Mouse (Mus musculus) midbrain, embryonic 16.5 days (tissue): Measurements from ENCODE around the gene Mpeg1. TPM values are rescaled to one million over a fixed set of nuclear protein-coding genes. Genes with fewer than 3 reads are reported as not detected.

Experiments
- ATAC-seq: fragments of 200-750 bp; cut with Nextera tagmentation; 2 replicates; pipeline ENCODE4 v1.8.0; 2017; ENCODE audit warnings: moderate TSS enrichment
- H3K27ac ChIP-seq: fragments of 300-500 bp; sonication (generic); 2 replicates; pipeline ENCODE4 v1.5.1; 2014; ENCODE audit warnings: mild to moderate bottlenecking, low read length, mixed read lengths
- H3K27me3 ChIP-seq: fragments of 300-500 bp; sonication (generic); 2 replicates; pipeline ENCODE4 v1.6.1; 2014; ENCODE audit warnings: low read depth, low read length, mixed read lengths; ENCODE audit not compliant: control insufficient read depth, insufficient read depth
- H3K36me3 ChIP-seq: fragments of 300-500 bp; sonication (generic); 2 replicates; pipeline ENCODE4 v1.6.1; 2014; ENCODE audit warnings: mild to moderate bottlenecking, low read length, moderate library complexity, mixed read lengths; ENCODE audit not compliant: control insufficient read depth, insufficient read depth
- H3K4me1 ChIP-seq: fragments of 300-500 bp; sonication (generic); 2 replicates; pipeline ENCODE4 v1.6.1; 2014; ENCODE audit warnings: mild to moderate bottlenecking, low read length, mixed read lengths; ENCODE audit not compliant: control insufficient read depth, insufficient read depth
- H3K4me2 ChIP-seq: fragments of 300-500 bp; sonication (generic); 2 replicates; pipeline ENCODE4 v1.6.1; 2014; ENCODE audit warnings: mild to moderate bottlenecking, low read length, mixed read lengths
- H3K4me3 ChIP-seq: fragments of 300-500 bp; sonication (generic); 2 replicates; pipeline ENCODE4 v1.5.1; 2014; ENCODE audit warnings: low read depth, mild to moderate bottlenecking, low read length, moderate library complexity, mixed read lengths
- H3K9ac ChIP-seq: fragments of 300-500 bp; sonication (generic); 2 replicates; pipeline ENCODE4 v1.6.1; 2014; ENCODE audit warnings: low read depth, low read length, mixed read lengths
- H3K9me3 ChIP-seq: fragments of 300-500 bp; sonication (generic); replicated peaks from 2 replicates; pipeline ENCODE4 v1.6.1; 2014; ENCODE audit warnings: mild to moderate bottlenecking, low read length, mixed read lengths; ENCODE audit not compliant: control insufficient read depth, poor library complexity, severe bottlenecking
- WGBS: fragments of 180-500 bp; shearing (Covaris S2); extraction: QIAGEN DNeasy Blood & Tissue Kit; methylation state at CpG from one replicate; pipeline ENCODE4 v1.1.7; 2014; 5-methylcytosine and 5-hydroxymethylcytosine counted together
- polyA plus RNA-seq: library from polyadenylated mRNA; unstranded; fragments of >200 nt; fragmentation: Nextera tagmentation; extraction: Ambion mirVana; gene quantifications from 2 replicates; pipeline ENCODE4 v1.2.1, GENCODE M21; 2015

The Mpeg1 gene
- polyA plus RNA-seq, 1 experiment from 2014 or later, result 0.69 TPM

GRCm38 (mm10) chr19:12462851-12463721, 2.5 kb downstream of the Mpeg1 start:
- H3K27me3 ChIP-seq, result no peaks in the 10 kb centered on the region
- H3K4me2 ChIP-seq, result no peak overlapping the region
- no peak overlapping the region for H3K4me3 ChIP-seq
- H3K9ac ChIP-seq, result no peak overlapping the region
- no peak overlapping the region for H3K27ac ChIP-seq
- no peaks in the 10 kb centered on the region for H3K9me3 ChIP-seq
- ATAC-seq, result no peak
- H3K4me1 ChIP-seq, result no peaks in the 10 kb centered on the region
- WGBS, result 63% methylated on average over 7 of the region's 7 CpGs
- 0 out of 2 replicates have a peak, but pooled peaks cover 4% of the 10 kb centered on the region for H3K36me3 ChIP-seq

- H3K27me3 ChIP-seq, result no peaks in the 10 kb centered on the region
- peaks cover 4% of the 10 kb centered on the region; the same call in 1 of the 2 replicates for H3K36me3 ChIP-seq
- no peak overlapping the region for H3K9ac ChIP-seq
- WGBS, result 39% methylated on average over 1 of the region's 1 CpGs
- H3K9me3 ChIP-seq, result no peaks in the 10 kb centered on the region
- no peak overlapping the region for H3K4me2 ChIP-seq
- no peaks in the 10 kb centered on the region for H3K4me1 ChIP-seq
- ATAC-seq, result no peak
- no peak overlapping the region for H3K4me3 ChIP-seq
- no peak overlapping the region for H3K27ac ChIP-seq
Measured at GRCm38 (mm10) chr19:12463722-12464035, 3.1 kb downstream of the Mpeg1 start.

GRCm38 (mm10) chr19:12464127-12464526, 3.5 kb downstream of the Mpeg1 start:
- no peaks in the 10 kb centered on the region for H3K27me3 ChIP-seq
- H3K9ac ChIP-seq, result no peak overlapping the region
- peaks cover 9% of the 10 kb centered on the region for H3K36me3 ChIP-seq
- ATAC-seq, result no peak
- H3K4me3 ChIP-seq, result no peak overlapping the region
- no peaks in the 10 kb centered on the region for H3K4me1 ChIP-seq
- 79% methylated on average over 5 of the region's 5 CpGs for whole genome bisulfite sequencing
- H3K4me2 ChIP-seq, result no peak overlapping the region
- no peaks in the 10 kb centered on the region for H3K9me3 ChIP-seq
- no peak overlapping the region for H3K27ac ChIP-seq

- ATAC-seq, result no peak
- 89% methylated on average over 4 of the region's 4 CpGs for WGBS
Measured at GRCm38 (mm10) chr19:12464674-12465073, 4.1 kb downstream of the Mpeg1 start.

GRCm38 (mm10) chr19:12465530-12466144, 5.1 kb downstream of the Mpeg1 start:
- Histone ChIP-seq H3K4me1 (no peaks in the 10 kb centered on the region), H3K36me3 (peaks cover 13% of the 10 kb centered on the region), H3K9me3 (no peaks in the 10 kb centered on the region), H3K9ac (no peak overlapping the region), H3K27ac (no peak overlapping the region), H3K27me3 (no peaks in the 10 kb centered on the region), H3K4me3 (no peak overlapping the region), H3K4me2 (no peak overlapping the region)
- ATAC-seq, result no peak; the same call in 1 of the 2 replicates
- WGBS, result 93% methylated on average over 10 of the region's 10 CpGs

More at GRCm38 (mm10) chr19:12464674-12465073, 4.1 kb downstream of the Mpeg1 start:
- no peaks in the 10 kb centered on the region for H3K4me1 ChIP-seq
- no peak overlapping the region for H3K27ac ChIP-seq
- H3K4me3 ChIP-seq, result no peak overlapping the region
- H3K36me3 ChIP-seq, result peaks cover 13% of the 10 kb centered on the region
- no peaks in the 10 kb centered on the region for H3K9me3 ChIP-seq
- H3K27me3 ChIP-seq, result no peaks in the 10 kb centered on the region
- no peak overlapping the region for H3K4me2 ChIP-seq
- H3K9ac ChIP-seq, result no peak overlapping the region

GRCm38 (mm10) chr19:12466204-12466603, 5.6 kb downstream of the Mpeg1 start:
- H3K4me3 ChIP-seq, result no peak overlapping the region
- H3K4me1 ChIP-seq, result no peaks in the 10 kb centered on the region
- no peak overlapping the region for H3K4me2 ChIP-seq
- no peaks in the 10 kb centered on the region for H3K9me3 ChIP-seq
- H3K27ac ChIP-seq, result no peak overlapping the region
- H3K36me3 ChIP-seq, result peaks cover 16% of the 10 kb centered on the region
- ATAC-seq, result 0 out of 2 replicates have a peak, but pooled peaks have one; percentile 40
- H3K9ac ChIP-seq, result no peak overlapping the region
- no peaks in the 10 kb centered on the region for H3K27me3 ChIP-seq
- WGBS, result 27% methylated on average over 7 of the region's 7 CpGs

GRCm38 (mm10) chr19:12467436-12467835, 6.9 kb downstream of the Mpeg1 start:
- no peaks in the 10 kb centered on the region for H3K27me3 ChIP-seq
- no peaks in the 10 kb centered on the region for H3K4me1 ChIP-seq
- no peak for ATAC-seq
- H3K27ac ChIP-seq, result no peak overlapping the region
- H3K9me3 ChIP-seq, result no peaks in the 10 kb centered on the region
- H3K4me2 ChIP-seq, result no peak overlapping the region
- no peak overlapping the region for H3K9ac ChIP-seq
- peaks cover 24% of the 10 kb centered on the region for H3K36me3 ChIP-seq
- no peak overlapping the region for H3K4me3 ChIP-seq
- WGBS, result 82% methylated on average over 5 of the region's 5 CpGs

- Histone ChIP-seq H3K36me3 (peaks cover 32% of the 10 kb centered on the region), H3K4me1 (no peaks in the 10 kb centered on the region), H3K9me3 (no peaks in the 10 kb centered on the region), H3K4me2 (no peak overlapping the region), H3K27ac (no peak overlapping the region), H3K9ac (no peak overlapping the region), H3K4me3 (no peak overlapping the region), H3K27me3 (no peaks in the 10 kb centered on the region)
- ATAC-seq, result no peak
- 73% methylated on average over 3 of the region's 3 CpGs for WGBS
Measured at GRCm38 (mm10) chr19:12471866-12472265, 11.3 kb downstream of the Mpeg1 start.

- ATAC-seq, result no peak
- 89% methylated on average over 5 of the region's 5 CpGs for WGBS
- Histone ChIP-seq H3K4me2 (no peak overlapping the region), H3K27ac (no peak overlapping the region), H3K36me3 (peaks cover 32% of the 10 kb centered on the region), H3K27me3 (no peaks in the 10 kb centered on the region), H3K9me3 (no peaks in the 10 kb centered on the region), H3K4me3 (no peak overlapping the region), H3K9ac (no peak overlapping the region), H3K4me1 (no peaks in the 10 kb centered on the region)
Measured at GRCm38 (mm10) chr19:12472381-12472976, 11.9 kb downstream of the Mpeg1 start.
